Comparison of ENCODE assay signal across 18 mouse cellular contexts in genomic region chr3:15126736-15127135, GRCm38 (mm10).
DNase-seq lines count a peak whose midpoint lies in the region; ATAC-seq and TF ChIP-seq lines count a peak whose summit lies in the region.
"Had no signal": no experiment of that assay in that cellular context is flagged by ENCODE, and none has a peak within 500 bp of the region (broad histone marks: within the 10 kb centered on the region; RNA-seq: fewer than 3 reads in every experiment).

No protein-coding gene starts in this region.

- no peak overlapping the region for H3K27ac ChIP-seq in liver, adult 2 months (replicated peaks; ENCODE audit: insufficient read depth, low read depth, low read length)
- no peak overlapping the region for H3K27ac ChIP-seq in liver, embryonic 11.5 days (ENCODE audit: low read depth, low read length)
- H3K27ac ChIP-seq: forebrain, embryonic 10.5 days; limb, embryonic 15.5 days; midbrain, embryonic 12.5 days; neural tube, embryonic 12.5 days had no signal

- H3K9ac ChIP-seq in liver, adult 2 months (ENCODE audit: low read depth, low read length) = no peak overlapping the region
- no peak overlapping the region for H3K9ac ChIP-seq in liver, embryonic 11.5 days (ENCODE audit: low read depth, low read length)
- H3K9ac ChIP-seq: forebrain, postnatal 0 days; limb, embryonic 15.5 days; midbrain, embryonic 12.5 days; neural tube, embryonic 12.5 days had no signal

- no peaks in the 10 kb centered on the region for H3K9me3 ChIP-seq in liver, embryonic 11.5 days (ENCODE audit: control insufficient read depth, low read length)
- H3K9me3 ChIP-seq: forebrain, embryonic 10.5 days; limb, embryonic 15.5 days; midbrain, embryonic 12.5 days; neural tube, embryonic 12.5 days had no signal

- no peak overlapping the region for H3K4me2 ChIP-seq in liver, embryonic 11.5 days
- H3K4me2 ChIP-seq: limb, embryonic 15.5 days; midbrain, embryonic 12.5 days; neural tube, embryonic 12.5 days had no signal

- no peak for TF ChIP-seq CTCF in liver, adult 2 months (IDR thresholded peaks at IDR 0.05; ENCODE audit: low read depth, low read length)
- no peak for TF ChIP-seq CTCF in lung, adult 2 months (IDR thresholded peaks at IDR 0.05; ENCODE audit: insufficient read depth, low read length)

- peak; percentile 11 for DNase-seq in liver, adult 2 months (ENCODE audit: extremely low read depth, low read depth, low spot score)
- no peak for DNase-seq in liver, embryonic 11.5 days (ENCODE audit: low spot score)
- DNase-seq in lung, postnatal 36 days = peak; percentile 24
- no peak for DNase-seq in lung, adult 2 months
- peak; percentile 38 for DNase-seq in T-cell, adult 2 months (ENCODE audit: low spot score)
- DNase-seq in layer of hippocampus, adult 8-10 months (ENCODE audit: low spot score in 2 of 2) = no peak
- DNase-seq in right cerebral cortex, adult 18-20 months = no peak
- DNase-seq: cerebellum, adult 2 months; forebrain, postnatal 0 days; layer of hippocampus, postnatal 36 days; right cerebral cortex, postnatal 14 days; spleen, adult 18-20 months had no signal

- peaks cover 4% of the 10 kb centered on the region; the same call in 1 of the 2 replicates for H3K4me1 ChIP-seq in liver, adult 2 months (ENCODE audit: control insufficient read depth, insufficient read depth, low read length)
- no peaks in the 10 kb centered on the region for H3K4me1 ChIP-seq in liver, embryonic 11.5 days (replicated peaks; ENCODE audit: control insufficient read depth, insufficient read depth, low read length)
- H3K4me1 ChIP-seq in lung, adult 2 months (ENCODE audit: control insufficient read depth, insufficient read depth, low read length) = peaks cover 12% of the 10 kb centered on the region
- H3K4me1 ChIP-seq: forebrain, embryonic 10.5 days; limb, embryonic 15.5 days; midbrain, embryonic 12.5 days; neural tube, embryonic 12.5 days had no signal

- WGBS in liver, adult 2 months = 66% methylated on average over 4 of the region's 4 CpGs
- WGBS in liver, embryonic 11.5 days = 65% methylated on average over 4 of the region's 4 CpGs
- 35% methylated on average over 4 of the region's 4 CpGs for WGBS in lung, adult 2 months

- H3K27me3 ChIP-seq in liver, adult 2 months (ENCODE audit: control insufficient read depth, insufficient read depth, low read length) = no peaks in the 10 kb centered on the region
- no peaks in the 10 kb centered on the region for H3K27me3 ChIP-seq in liver, embryonic 11.5 days (replicated peaks; ENCODE audit: control insufficient read depth, insufficient read depth, low read length)
- H3K27me3 ChIP-seq: limb, embryonic 15.5 days; midbrain, embryonic 12.5 days; neural tube, embryonic 12.5 days had no signal

- no peak overlapping the region for H3K4me3 ChIP-seq in liver, adult 2 months (ENCODE audit: insufficient read depth, low read depth, low read length)
- no peak overlapping the region for H3K4me3 ChIP-seq in liver, embryonic 11.5 days (ENCODE audit: low read depth, low read length)
- no peak overlapping the region for H3K4me3 ChIP-seq in lung, adult 2 months (replicated peaks; ENCODE audit: extremely low read depth, low read depth, low read length)
- H3K4me3 ChIP-seq: forebrain, embryonic 10.5 days; limb, embryonic 15.5 days; midbrain, embryonic 12.5 days; neural tube, embryonic 12.5 days had no signal

- H3K36me3 ChIP-seq in liver, adult 2 months (ENCODE audit: control insufficient read depth, insufficient read depth, low read length) = no peaks in the 10 kb centered on the region
- H3K36me3 ChIP-seq in liver, embryonic 11.5 days (ENCODE audit: control insufficient read depth, insufficient read depth, low read length) = no peaks in the 10 kb centered on the region
- H3K36me3 ChIP-seq: forebrain, embryonic 10.5 days; limb, embryonic 15.5 days; midbrain, embryonic 12.5 days; neural tube, embryonic 12.5 days had no signal

- TF ChIP-seq POLR2A in liver, adult 2 months (IDR thresholded peaks at IDR 0.05; ENCODE audit: extremely low read depth, insufficient read depth, low read length) = no peak
- no peak for TF ChIP-seq POLR2A in lung, adult 2 months (IDR thresholded peaks at IDR 0.05; ENCODE audit: borderline replicate concordance, extremely low read depth, low read depth, low read length)

- ATAC-seq in liver, embryonic 11.5 days (replicated peaks; ENCODE audit: low FRiP score) = no peak
- ATAC-seq: forebrain, postnatal 0 days; hindbrain, embryonic 16.5 days; intestine, postnatal 0 days had no signal

- no peaks in the 10 kb centered on the region for H3K79me2 ChIP-seq in liver, adult 2 months (ENCODE audit: control insufficient read depth, insufficient read depth, low read length)

Comparison
In these comparisons a context has a peak if more than half of its experiments do, and no peak if none do; other contexts are left out.
1. DNase-seq: peak in liver, adult 2 months (single experiment), lung, postnatal 36 days (single experiment) and T-cell, adult 2 months (single experiment); none in liver, embryonic 11.5 days (single experiment), lung, adult 2 months (single experiment), layer of hippocampus, adult 8-10 months (0 of 2) and right cerebral cortex, adult 18-20 months (single experiment).